Mouse (Mus musculus) retina, adult 2 months (tissue): ENCODE results near the gene Snupn.
"Not testable (repeated sequence)": the region's sequence is repeated elsewhere in the genome, so short reads cannot be mapped to it uniquely, and the experiment has no call there.

ENCODE experiments used
- DNase-seq: peaks from one replicate; pipeline ENCODE4 v3.0.0-alpha.2; 2012; ENCODE audit warnings: low read depth, low spot score

Snupn gene

GRCm38 (mm10) chr9:56950414-56951400, at the start of gene Snupn:
Snupn (plus strand) TSS chr9:56950878.
- peak; percentile 85 for DNase-seq

GRCm38 (mm10) chr9:56901187-56901586, 49.5 kb upstream of the Snupn start:
- no peak for DNase-seq

DNA sequence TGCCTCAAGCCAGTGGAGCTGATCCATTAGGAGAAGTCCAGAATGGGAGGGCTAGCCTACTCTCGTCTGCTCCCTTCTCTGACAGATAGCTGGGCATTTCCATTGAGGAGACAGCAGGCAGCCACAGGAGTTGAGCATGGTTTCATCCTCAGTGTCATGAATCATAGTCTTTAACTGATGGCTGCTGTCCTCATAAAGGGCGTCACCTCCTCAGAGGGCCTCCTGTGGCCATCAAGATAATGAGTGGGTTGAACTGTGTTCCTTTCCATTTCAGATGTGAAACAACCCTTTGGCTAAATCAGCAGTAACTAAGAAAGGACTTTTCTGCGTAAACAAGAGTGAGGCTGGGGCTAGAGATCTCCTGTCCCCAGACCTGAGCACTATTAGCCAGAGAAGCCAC, 47.0 kb upstream of the Snupn start:
- no peak for DNase-seq

- no peak for DNase-seq
These were observed 43.1 kb upstream of the Snupn start for GRCm38 (mm10) chr9:56907549-56907948.

GRCm38 (mm10) chr9:56909991-56910390, 40.7 kb upstream of the Snupn start:
- DNase-seq = not testable (repeated sequence)

DNA sequence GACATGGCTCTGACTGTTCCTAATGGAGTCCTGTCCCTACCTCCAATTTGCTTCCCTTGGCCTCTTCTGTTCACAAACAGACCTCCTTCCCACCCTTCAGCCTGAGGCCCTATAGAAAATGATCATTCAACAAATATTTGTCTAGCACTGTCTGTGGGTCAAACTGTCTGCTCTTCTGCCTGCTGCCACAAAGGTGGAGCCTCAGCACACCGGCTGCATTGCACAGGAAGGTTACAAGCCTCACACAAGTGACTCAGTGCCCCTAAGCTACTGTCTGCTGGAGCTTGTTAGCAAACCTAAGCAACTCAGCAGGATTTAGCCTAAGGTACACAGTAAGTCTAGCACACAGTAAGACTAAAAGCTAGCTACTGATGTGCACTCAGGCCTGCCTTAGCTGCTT, 39.7 kb upstream of the Snupn start:
- DNase-seq = no peak

GRCm38 (mm10) chr9:56913991-56914390, 36.7 kb upstream of the Snupn start:
- DNase-seq = no peak

GRCm38 (mm10) chr9:56915116-56915515, 35.6 kb upstream of the Snupn start:
- DNase-seq = no peak

GRCm38 (mm10) chr9:56915695-56916410, 34.8 kb upstream of the Snupn start:
- no peak for DNase-seq

- DNase-seq = no peak
These were observed 33.5 kb upstream of the Snupn start for GRCm38 (mm10) chr9:56917131-56917530.

GRCm38 (mm10) chr9:56918466-56918865, 32.2 kb upstream of the Snupn start:
- no peak for DNase-seq

- no peak for DNase-seq
These were observed 27.9 kb upstream of the Snupn start for GRCm38 (mm10) chr9:56922746-56923145.

DNA sequence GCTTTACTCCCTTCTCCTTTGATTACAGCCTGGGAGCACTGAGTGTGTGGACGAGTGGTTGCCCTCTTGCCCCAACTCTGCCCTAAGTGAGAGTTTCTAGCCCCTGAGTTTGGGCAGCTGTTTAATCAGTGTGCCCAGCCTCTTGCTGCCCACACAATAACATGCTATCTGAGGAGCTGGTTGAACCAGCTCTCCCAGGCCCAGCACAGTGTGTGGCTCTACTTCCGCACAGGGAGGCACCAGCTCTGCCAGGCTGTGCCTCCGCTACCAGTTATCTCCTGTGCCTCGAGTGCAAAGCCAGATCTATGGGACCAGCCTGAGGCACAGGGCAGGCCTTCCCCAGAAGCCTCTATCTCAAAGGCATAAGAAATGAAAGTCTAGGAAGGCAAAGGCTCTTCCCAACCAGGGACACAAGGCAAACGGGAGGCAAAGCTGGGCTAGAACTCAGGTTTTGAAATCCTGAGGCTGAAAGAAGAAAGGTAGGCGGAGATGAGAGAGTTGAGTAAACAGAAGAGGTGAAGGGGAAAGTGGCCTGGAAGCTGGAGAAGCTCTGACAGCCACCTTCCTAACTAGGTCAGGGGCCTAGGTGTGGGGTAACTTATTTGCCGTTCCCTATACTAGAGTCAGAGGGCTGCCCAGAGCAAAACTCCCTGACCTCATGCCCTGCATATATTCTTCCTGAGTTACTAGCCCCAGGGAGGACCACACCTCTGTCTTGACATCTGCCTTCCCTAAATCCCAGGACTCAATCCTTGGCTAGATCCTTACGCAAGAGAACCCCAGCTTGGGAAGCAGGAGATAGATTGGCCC, 26.6 kb upstream of the Snupn start:
- DNase-seq = no peak

DNA sequence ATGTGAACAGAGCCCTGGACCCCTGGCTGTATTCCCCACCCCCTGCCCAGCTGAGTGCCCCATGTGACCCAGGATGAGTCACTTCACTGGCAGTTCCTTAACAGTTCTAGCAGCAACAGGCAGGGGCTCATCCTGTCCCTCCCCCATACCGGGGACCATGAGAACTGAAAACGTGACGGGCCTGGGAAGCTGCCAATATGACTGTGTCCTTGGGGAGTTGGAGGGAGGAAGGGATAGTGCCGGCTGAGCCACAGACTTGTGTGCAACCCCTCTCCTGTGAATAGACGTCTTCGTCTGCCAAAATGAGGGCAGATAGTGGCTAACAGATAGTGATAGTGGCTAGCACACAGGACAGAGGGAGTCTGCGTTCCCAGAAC, 26.0 kb upstream of the Snupn start:
- no peak for DNase-seq

GRCm38 (mm10) chr9:56925291-56926024, 25.2 kb upstream of the Snupn start:
- DNase-seq = no peak

GRCm38 (mm10) chr9:56926025-56926360, 24.7 kb upstream of the Snupn start:
- no peak for DNase-seq

DNA sequence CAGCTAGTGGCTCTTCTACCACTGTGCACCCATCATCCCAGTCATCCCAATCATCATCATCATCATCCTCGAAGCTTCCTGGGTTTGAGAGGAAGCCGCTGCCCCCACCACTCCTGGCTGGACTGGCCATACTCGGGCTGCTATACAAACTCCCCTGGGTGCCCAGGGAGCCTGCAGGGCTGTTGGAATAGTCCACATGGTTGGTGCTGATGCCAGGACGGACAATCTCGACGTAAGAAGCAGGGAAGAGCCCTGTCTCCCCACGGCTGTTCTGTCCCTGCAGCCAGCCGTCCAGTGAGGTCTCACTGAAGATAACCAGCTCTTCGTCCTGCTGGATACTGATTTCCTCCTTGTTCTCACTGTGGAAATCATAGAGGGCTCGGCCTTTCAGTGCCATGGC, 24.3 kb upstream of the Snupn start:
- no peak for DNase-seq

DNA sequence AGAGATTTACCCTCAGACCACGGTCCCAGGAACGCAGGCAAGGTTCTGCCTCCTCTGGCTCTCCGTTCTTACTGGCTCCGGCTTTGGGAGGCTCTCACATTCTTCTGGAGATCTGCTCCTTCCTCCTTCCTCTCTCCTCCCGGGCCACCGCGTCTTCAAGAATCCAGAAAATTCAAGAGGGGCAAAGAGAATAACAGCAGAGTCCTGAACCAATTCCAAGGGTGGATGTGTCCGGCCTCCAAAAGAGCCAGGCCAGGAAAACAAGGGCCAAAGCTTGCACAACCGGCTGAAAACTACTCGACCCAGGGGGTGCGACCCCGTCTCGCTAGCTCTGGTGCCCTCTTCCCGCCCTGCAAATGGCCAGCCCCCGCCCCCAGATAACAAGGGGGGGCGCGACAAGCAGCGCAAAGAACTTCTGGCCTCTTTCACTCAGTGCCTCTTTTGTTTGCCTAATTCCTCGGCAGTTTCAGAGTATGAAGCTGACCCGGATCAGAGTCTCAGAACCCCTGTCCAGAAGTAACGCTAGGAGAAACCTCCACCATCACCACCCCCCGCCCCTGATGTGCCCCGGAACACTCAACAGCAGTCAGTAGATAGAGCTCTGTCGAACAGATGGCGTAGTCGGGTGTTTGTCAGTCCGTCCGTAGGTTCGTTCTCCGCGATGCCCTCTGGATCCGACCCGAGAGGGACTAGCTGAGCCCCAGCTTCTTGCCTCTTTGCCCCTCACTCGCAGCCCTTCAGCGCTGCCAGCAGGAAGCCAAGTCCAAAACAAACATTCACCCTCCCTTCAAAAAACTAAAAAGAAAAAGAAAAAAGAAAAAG, 23.3 kb upstream of the Snupn start:
- DNase-seq = no peak

DNA sequence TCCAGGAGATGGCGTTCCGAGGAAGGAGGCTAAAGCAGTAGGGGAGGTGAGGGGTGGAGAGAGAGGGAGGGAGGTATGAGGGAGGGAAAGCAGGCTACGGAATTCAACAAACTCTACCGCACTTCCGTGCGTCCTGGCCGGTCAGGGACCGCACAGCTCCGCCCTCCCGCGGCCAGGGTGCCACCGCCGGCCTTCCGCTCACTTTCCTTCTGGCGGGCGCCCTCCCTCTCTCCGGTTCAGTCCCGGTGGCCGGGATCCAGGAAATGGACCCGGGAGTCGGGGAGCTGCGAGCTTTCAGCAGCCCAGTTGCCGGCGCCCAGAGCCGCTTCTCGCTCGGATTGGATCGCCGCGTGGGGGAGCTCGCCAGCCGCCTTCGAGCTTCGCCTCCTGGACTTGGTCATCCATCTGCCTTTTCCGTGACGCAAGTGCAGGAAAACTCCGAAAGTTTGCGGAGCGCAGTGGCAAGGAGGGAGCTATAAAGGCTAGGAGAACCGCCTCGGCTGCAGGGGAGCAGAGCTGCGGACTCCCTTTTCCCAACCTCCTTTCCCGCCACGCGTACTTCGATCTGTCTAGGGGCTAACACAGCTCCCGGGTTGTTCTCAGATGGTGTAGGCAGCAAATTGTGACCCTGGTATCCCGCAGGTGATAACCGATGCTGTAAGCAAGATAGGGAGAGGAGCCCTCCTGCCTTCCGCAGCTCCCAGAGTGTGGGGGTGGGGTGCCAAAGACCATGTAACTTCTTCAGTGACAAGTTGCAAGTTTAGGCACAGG, 22.5 kb upstream of the Snupn start, which contains the start of gene Snx33:
Gene Snx33, minus strand, starts transcription at position 331 of the 771 bp plus-strand sequence.
- DNase-seq = peak; percentile 45

DNA sequence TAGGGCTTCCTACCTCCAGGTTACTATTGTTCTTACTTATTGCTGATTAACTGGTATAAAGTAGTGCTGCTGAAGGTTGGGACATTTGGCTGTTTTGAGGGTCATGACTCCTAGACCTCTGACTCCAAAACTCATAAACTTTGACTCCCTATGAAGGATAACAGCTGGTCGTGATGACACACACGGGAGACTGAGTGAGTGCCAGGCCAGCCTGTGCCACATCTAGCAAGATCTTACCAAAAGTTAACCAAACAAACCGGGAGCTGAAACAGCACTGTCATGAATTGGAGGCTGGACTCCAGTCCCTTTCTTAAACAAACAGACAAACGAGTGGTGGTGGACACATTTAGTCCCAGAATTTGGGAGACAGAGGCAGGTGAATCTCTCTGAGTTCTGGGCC, 21.2 kb upstream of the Snupn start:
- no peak for DNase-seq
